Mouse (Mus musculus) left cerebral cortex, adult 11 months (tissue): ENCODE measurements around the gene Mapk13.
"Not testable (repeated sequence)": the region's sequence is repeated elsewhere in the genome, so short reads cannot be mapped to it uniquely, and the experiment has no call there.

Experiments used
- DNase-seq: peaks from one replicate; pipeline ENCODE4 v3.0.0; 2022; ENCODE audit warnings: low spot score

The Mapk13 gene

DNA sequence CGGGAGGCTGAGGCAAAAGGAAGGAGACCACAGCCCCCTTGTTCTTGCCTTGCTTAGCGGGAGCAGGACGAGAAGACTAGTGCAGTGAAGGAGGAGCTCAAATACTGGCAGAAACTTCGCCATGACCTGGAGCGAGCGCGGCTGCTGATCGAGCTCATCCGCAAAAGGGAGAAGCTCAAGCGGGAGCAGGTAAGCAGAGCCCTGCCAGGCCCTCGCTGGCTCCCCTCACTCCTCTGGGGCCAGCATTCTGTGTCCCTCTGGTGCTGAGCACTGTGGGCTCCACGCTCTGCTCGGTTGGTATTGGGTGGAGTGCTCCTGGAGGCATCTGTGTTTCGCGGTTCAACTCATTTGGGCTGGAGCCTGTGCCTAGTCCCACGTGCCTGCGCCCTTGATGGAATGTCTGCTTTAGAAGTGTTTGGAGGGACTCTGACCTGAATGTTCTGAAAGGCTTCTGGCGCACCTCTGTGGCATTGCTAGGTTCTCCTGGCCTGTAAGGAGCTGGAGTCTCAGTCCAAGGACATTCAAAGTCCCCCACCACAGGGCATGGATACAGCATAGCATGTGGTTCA is 45.5 kb downstream of the Mapk13 start:
- DNase-seq: no peak

DNA sequence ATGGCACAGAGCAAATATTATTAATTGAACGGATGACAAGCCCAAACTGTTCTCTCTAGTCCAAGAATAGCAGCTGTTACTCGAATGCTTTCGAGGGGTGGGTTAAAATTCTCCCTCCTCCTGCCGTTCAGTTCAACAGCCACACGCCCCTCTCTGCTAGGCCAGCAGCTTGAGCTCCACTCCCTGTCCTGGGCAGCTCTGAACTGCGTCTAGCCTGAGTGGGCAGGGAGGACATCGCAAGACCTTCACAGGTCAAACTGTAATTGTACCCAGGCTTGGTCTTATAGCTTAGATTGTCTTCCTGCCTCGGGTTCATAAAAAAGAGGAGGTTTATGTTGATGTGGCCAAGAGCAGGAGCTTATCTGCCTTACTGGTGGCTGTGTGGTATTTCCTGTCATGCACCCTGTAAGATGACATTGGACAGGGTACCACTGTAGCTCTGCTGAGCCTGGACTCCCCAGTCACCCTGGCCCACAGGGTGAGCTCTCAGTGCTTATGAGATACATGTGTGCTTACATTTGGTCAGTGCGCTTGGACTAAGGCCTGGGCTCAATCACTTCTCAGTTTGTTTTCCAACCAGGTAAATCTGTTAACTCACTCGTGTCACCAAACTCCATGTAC is 46.4 kb downstream of the Mapk13 start:
- no peak for DNase-seq

DNA sequence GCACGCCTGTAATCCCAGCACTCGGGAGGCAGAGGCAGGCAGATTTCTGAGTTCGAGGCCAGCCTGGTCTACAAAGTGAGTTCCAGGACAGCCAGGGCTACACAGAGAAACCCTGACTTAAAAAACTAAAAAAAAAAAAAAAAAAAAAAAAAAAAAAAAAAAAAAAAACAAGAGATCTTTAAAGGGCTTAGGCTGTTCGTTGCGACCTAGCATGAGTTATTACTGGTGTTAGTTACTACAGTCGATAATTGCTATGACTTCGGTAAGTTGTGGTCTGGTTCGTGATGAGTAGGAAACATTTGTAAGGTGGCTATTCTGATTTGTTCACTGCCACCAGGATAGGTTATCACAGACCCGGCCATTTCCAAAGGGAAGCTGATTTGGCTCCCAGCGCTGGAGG is 47.2 kb downstream of the Mapk13 start:
- DNase-seq: not testable (repeated sequence)

DNA sequence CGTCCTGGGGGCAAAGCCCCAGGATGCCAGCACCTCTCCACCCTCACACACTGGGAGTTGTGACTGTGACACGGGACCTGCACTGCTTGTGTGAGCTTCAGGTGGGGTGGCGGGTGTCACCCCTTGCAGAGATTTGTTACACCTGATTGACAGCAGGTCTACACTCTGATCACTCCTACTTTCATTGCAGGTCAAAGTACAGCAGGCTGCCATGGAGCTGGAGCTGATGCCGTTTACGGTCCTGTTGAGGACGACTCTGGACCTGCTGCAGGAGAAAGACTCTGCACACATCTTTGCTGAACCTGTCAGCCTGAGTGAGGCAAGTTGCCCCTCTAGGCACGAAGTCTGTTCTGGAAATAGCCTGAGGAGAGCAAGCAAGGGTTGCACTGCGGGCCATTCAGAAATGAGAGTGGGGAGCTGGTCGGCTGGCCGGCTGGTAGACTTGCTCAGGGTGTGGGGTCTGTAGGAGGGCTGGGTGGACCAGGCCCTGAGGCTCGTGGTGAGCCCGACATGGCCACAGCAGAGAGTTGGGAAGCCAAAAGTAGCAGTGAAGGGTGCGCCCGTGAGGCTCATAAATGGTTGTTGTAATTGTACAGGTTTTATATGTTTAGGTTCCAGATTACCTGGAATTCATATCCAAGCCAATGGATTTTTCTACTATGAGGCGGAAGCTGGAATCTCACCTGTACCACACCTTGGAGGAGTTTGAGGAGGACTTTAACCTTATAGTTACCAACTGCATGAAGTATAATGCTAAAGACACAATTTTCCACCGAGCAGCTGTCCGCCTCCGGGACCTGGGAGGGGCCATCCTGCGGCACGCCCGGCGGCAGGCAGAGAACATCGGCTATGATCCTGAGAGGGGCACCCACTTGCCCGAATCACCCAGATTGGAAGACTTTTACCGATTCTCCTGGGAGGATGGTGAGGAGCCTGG is 48.0 kb downstream of the Mapk13 start:
- DNase-seq: no peak

DNA sequence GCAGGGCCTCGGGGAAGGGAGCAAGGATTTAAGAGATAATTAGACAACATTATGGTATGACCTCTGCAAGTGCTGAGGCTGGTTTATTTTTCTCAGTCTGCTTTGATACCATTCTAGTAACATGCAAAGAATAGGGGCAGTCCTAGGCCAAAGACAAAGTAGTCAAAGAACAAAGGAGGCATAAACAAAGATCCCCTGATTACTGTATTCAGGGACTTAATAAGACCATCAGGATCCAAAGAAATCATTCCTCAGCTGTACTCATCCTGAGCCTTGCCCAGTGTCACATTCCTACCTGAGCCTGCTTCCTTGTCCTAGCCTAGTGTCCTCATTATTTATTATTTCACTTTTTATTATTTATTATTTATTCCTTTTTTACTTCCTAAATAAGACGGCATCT is 51.1 kb downstream of the Mapk13 start:
- no peak for DNase-seq

DNA sequence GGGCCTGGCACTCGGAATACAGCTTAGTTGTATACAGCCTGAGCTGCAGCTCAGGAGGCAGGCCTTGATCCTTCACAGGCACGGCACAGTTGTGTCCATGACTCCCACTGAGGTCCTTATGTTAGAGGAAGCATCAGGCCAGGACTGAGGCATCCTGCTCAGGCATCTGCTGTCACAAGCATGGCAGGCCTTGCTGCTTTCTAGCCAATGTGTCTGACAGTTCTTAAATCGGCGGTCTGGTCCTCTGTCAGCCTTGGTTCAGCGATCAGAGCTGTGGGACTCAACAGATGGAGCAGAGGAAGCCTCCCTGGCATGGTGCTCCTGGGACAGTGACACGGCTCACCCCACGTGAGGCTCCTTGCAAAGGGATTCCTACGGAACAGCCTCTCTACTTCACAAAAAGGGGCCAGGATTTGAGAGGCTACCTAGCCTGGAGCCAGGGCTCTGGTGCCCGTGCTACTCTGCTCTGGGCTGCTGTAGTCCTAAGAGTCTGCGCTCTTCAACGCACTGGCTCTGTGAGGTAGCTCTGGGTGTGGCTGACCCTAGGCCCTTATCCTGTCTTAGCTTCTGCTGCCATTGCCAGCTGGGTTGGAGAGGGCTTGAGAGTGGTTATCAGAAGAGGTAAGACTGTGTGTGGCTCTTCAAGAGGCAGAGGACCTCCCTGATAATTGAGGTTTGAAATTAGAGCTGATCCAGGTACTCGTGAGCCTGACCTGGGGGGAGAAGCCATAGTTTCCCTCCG is 54.1 kb downstream of the Mapk13 start:
- DNase-seq: no peak

DNA sequence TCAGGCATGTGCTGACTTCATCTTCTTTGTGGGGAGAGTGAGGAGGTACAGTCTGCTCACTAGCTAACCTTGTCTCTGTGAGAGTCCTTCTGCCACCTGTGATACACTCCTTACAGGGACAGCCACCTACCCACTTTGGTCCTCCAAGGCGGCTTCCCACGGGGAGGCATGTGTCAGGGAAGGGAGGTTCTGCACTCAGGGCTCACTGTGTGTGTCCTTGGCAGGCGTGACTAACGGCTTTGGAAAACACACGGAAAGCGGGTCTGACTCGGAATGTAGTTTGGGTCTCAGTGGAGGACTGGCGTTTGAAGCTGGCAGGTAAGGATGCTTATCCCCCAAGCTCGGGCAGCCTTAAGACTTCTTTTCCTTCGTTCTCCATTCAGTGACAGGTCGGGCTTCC is 54.7 kb downstream of the Mapk13 start:
- no peak for DNase-seq

DNA sequence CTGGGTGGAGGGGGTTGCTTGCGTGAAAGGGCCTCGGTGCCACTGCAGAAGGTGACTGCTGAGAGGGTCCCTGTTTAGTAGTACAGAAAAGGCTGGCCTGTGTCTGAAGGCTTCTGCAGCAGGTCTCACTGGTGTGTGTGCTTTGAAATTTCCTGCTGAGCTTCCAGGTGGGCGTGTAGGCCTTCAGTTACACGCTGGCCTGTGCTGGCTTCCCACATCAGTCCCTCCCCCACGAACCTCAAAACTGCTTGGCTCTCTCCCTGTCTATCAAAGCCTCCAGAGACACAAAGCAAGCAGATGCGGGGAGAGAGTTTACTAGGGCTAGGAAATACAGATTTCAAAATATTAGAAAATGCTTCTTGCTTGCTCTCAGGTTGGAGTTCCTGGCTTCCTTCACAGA is 55.8 kb downstream of the Mapk13 start:
- no peak for DNase-seq

DNA sequence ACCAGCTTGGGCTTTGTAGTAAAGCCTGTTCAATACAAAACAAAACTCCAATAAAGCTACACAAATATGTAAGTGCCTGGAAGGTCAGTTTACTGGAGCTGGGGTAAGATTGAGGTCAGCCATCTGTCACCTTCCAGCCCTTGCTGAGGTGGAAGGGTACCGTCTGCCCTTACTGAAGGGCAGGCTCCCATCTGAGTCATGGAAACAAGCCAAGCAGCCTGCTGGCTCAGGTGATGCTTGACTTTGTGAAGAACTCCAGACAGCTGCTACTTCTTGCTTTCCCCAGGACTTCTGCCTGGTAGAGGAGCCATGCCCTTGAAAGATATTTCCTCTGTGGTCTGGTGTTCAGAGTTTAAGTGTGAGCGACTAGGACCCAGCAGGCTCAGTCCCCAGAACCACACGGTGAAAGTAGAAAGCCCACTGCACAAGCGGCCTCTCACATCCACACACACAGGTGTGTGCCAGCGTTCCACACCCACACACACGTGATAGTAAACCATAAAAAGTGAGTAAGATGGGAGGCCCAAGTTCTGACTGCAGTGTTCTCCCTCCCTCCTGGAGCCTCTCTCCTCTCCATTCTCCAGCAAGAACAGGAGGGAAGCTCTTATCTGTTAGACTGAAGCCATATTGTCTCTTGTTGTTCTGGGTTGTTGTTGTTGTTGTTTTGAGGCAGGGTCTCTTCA is 56.4 kb downstream of the Mapk13 start:
- DNase-seq: no peak

DNA sequence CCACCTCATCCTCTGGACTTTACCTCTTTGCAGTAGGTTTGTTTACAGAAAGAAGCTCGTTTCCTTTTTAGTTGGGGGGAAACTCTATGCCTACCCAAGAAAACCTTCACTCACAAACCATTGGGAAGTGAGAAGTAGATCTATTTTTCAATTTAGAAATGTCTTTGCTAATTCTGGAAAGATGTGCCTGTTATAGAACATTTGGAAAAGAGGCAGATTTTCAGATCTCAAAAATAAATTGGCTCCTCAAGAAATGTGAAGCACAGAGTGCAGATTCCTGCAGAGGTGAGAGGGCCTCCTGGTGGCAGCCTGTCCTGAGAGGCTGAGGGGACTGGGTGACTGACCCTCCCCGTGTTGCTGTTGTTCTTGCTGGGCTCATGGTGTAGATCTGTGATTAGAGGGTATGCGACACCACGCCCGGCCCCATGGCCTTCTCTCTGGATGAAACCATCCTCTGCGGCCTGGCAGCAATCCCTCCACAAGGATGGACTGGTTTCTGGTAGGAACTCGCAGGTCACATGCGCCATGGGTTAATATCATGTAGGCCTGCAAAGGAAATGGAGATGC is 58.7 kb downstream of the Mapk13 start:
- no peak for DNase-seq

DNA sequence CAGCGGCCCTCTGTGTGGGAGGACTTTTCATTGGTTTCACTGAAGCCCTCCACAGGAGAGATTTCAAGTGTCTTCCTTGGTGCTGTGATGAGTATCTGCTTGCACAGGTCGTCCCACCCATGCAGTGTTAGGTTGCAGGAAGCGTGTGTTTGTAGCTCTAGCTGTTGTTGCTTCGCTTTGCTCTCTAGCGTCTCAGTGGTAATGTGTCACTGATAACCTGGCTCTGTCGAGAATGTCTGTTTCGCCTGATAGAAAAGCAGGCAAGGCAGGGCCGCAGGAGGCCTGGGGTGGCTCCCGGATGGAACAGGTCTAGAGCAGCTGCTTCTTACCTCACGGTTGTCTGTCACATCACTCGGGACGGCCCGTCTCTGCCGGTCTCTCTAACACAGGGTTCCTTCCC is 60.0 kb downstream of the Mapk13 start:
- DNase-seq: no peak
